Mouse (Mus musculus) heart, adult 2 months (tissue): ENCODE results near the gene Prn.

Experiments
- CTCF ChIP-seq: fragments of 200-600 bp; IDR thresholded peaks from 2 replicates; pipeline ENCODE4 v1.8.1; 2022; ENCODE audit warnings: antibody characterized with exemption, mild to moderate bottlenecking, moderate library complexity
- EP300 ChIP-seq: fragments of 200-500 bp; IDR thresholded peaks from 2 replicates; pipeline ENCODE4 v1.6.1; 2011; ENCODE audit warnings: low read depth, low read length, control low read depth; ENCODE audit not compliant: insufficient read depth
- POLR2A ChIP-seq: fragments of 200-500 bp; IDR thresholded peaks from 2 replicates; pipeline ENCODE4 v1.6.1; 2011; ENCODE audit warnings: mild to moderate bottlenecking, low read depth, low read length, control low read depth; ENCODE audit not compliant: insufficient read depth

- no peak for TF ChIP-seq EP300
- TF ChIP-seq CTCF: no peak
- no peak for TF ChIP-seq POLR2A
Observed at GRCm38 (mm10) chr2:131988550-131988949, 78.8 kb downstream of the Prn start.
